Comparison of ENCODE assay signal across 26 mouse cellular contexts in the genomic region with DNA sequence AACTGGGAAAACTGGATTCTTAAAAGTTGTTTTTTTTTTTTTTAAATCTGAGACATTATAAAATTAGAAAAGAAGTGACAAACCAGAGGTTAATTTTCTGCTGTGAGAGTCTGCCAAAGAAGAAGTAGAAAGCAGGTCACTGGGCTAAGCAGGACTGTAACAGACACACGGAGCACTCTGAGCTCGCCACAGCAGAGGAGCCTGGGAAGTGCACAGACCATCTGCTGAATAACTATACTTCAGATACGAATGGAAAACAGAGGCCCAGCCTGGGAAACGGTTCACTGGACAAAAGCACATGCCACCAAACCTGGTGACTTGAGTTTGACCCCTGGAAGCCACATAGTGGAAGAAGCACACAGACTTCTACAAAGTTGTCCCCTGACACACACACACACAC. TPM values are rescaled to one million over a fixed set of nuclear protein-coding genes. Genes with fewer than 3 reads are reported as not detected.
DNase-seq lines count a peak whose midpoint lies in the region; ATAC-seq lines count a peak whose summit lies in the region.
"Had no signal": no experiment of that assay in that cellular context is flagged by ENCODE, and none has a peak within 500 bp of the region (broad histone marks: within the 10 kb centered on the region; RNA-seq: fewer than 3 reads in every experiment).

No protein-coding gene starts in this region.

- no peaks in the 10 kb centered on the region for H3K27me3 ChIP-seq in heart, embryonic 14.5 days (ENCODE audit: control insufficient read depth, insufficient read depth, low read length)
- H3K27me3 ChIP-seq in heart, embryonic 11.5 days (ENCODE audit: control insufficient read depth, insufficient read depth, low read length) = no peaks in the 10 kb centered on the region
- no peaks in the 10 kb centered on the region for H3K27me3 ChIP-seq in kidney, embryonic 14.5 days (ENCODE audit: control insufficient read depth, insufficient read depth, low read length)
- no peaks in the 10 kb centered on the region for H3K27me3 ChIP-seq in splenic B cell, adult 2 months (ENCODE audit: control insufficient read depth, insufficient read depth, low read length, poor library complexity, severe bottlenecking)
- H3K27me3 ChIP-seq: embryonic facial prominence, embryonic 15.5 days; midbrain, embryonic 13.5 days had no signal

- H3K27ac ChIP-seq in heart, embryonic 14.5 days (replicated peaks in 1 of 2; ENCODE audit: control insufficient read depth in 1 of 2, insufficient read depth in 1 of 2, low read depth in 2 of 2, low read length in 2 of 2) = peak overlapping the region; percentile 14 to 48; a peak in 2 of 4 replicates
- no peak overlapping the region for H3K27ac ChIP-seq in heart, embryonic 11.5 days (ENCODE audit: low read depth, low read length)
- no peak overlapping the region for H3K27ac ChIP-seq in kidney, embryonic 14.5 days (ENCODE audit: low read depth, low read length)
- H3K27ac ChIP-seq: embryonic facial prominence, embryonic 15.5 days; gastrocnemius, adult 2 months; hindbrain, embryonic 10.5 days; hindbrain, postnatal 0 days; midbrain, embryonic 13.5 days had no signal

- no peaks in the 10 kb centered on the region for H3K36me3 ChIP-seq in heart, embryonic 14.5 days (ENCODE audit: control insufficient read depth, insufficient read depth, low read length)
- no peaks in the 10 kb centered on the region for H3K36me3 ChIP-seq in heart, embryonic 11.5 days (ENCODE audit: control insufficient read depth, insufficient read depth, low read length)
- H3K36me3 ChIP-seq in kidney, embryonic 14.5 days (ENCODE audit: control insufficient read depth, insufficient read depth, low read length) = no peaks in the 10 kb centered on the region
- no peaks in the 10 kb centered on the region for H3K36me3 ChIP-seq in splenic B cell, adult 2 months (ENCODE audit: control insufficient read depth, insufficient read depth, low read length, poor library complexity, severe bottlenecking)
- H3K36me3 ChIP-seq: G1E; hindbrain, embryonic 10.5 days had no signal

- no peaks in the 10 kb centered on the region for H3K9me3 ChIP-seq in heart, embryonic 14.5 days (ENCODE audit: control insufficient read depth, low read length)
- no peaks in the 10 kb centered on the region for H3K9me3 ChIP-seq in heart, embryonic 11.5 days (replicated peaks; ENCODE audit: control insufficient read depth, low read length)
- H3K9me3 ChIP-seq in kidney, embryonic 14.5 days (ENCODE audit: control insufficient read depth, low read length) = no peaks in the 10 kb centered on the region
- H3K9me3 ChIP-seq: embryonic facial prominence, embryonic 15.5 days; G1E; hindbrain, embryonic 10.5 days; midbrain, embryonic 13.5 days had no signal

- H3K4me1 ChIP-seq in heart, embryonic 14.5 days (ENCODE audit: control insufficient read depth in 2 of 2, insufficient read depth in 2 of 2, low read length in 2 of 2) = peaks cover 3 to 25% of the 10 kb centered on the region in 2 experiments; a peak in 3 of 4 replicates
- H3K4me1 ChIP-seq in heart, embryonic 11.5 days (ENCODE audit: control insufficient read depth, insufficient read depth, low read length) = peaks cover 13% of the 10 kb centered on the region
- no peaks in the 10 kb centered on the region for H3K4me1 ChIP-seq in kidney, embryonic 14.5 days (ENCODE audit: control insufficient read depth, insufficient read depth, low read length)

- no peak overlapping the region for H3K4me3 ChIP-seq in heart, embryonic 14.5 days (ENCODE audit: control insufficient read depth in 1 of 2, insufficient read depth in 1 of 2, low read depth in 1 of 2, low read length in 2 of 2)
- H3K4me3 ChIP-seq in heart, embryonic 11.5 days (ENCODE audit: low read depth, low read length) = no peak overlapping the region
- no peak overlapping the region for H3K4me3 ChIP-seq in kidney, embryonic 14.5 days (ENCODE audit: low read length)
- H3K4me3 ChIP-seq: embryonic facial prominence, embryonic 15.5 days; gastrocnemius, adult 2 months; hindbrain, embryonic 10.5 days; left cerebral cortex, adult 2 months; midbrain, embryonic 13.5 days; myocyte had no signal

- no peak for ATAC-seq in heart, embryonic 14.5 days (ENCODE audit: insufficient number of reproducible peaks, insufficient read depth, low FRiP score, low read depth)
- ATAC-seq in heart, embryonic 11.5 days (replicated peaks; ENCODE audit: insufficient number of reproducible peaks, low FRiP score, low TSS enrichment) = no peak
- no peak for ATAC-seq in kidney, embryonic 14.5 days (ENCODE audit: low FRiP score, low TSS enrichment)
- ATAC-seq in granulocyte monocyte progenitor cell, adult 5-6 weeks (replicated peaks; ENCODE audit: poor library complexity, severe bottlenecking) = no peak
- ATAC-seq: activated CD4-positive, CD25-positive, alpha-beta regulatory T cell, adult 4 months; CD4-positive, CD25-positive, alpha-beta regulatory T cell, adult 4 months; forebrain, postnatal 0 days; hindbrain, postnatal 0 days; intestine, postnatal 0 days; liver, postnatal 0 days; midbrain, embryonic 13.5 days had no signal

- no peak overlapping the region for H3K4me2 ChIP-seq in heart, embryonic 14.5 days (ENCODE audit: low read length)
- no peak overlapping the region for H3K4me2 ChIP-seq in heart, embryonic 11.5 days
- H3K4me2 ChIP-seq in kidney, embryonic 14.5 days (replicated peaks; ENCODE audit: low read depth, low read length) = no peak overlapping the region
- H3K4me2 ChIP-seq: embryonic facial prominence, embryonic 15.5 days; midbrain, embryonic 13.5 days had no signal

- WGBS in heart, embryonic 14.5 days = 17% methylated on average over 4 of the region's 4 CpGs
- 47% methylated on average over 4 of the region's 4 CpGs for WGBS in heart, embryonic 11.5 days (ENCODE audit: insufficient replicate concordance)
- 39% methylated on average over 4 of the region's 4 CpGs for WGBS in kidney, embryonic 14.5 days

- DNase-seq in cerebellum, adult 11-12 months = peak; percentile 23
- DNase-seq in cerebellum, adult 9-10 months = no peak
- peak; percentile 19 to 35 for DNase-seq in kidney, postnatal 4 days
- DNase-seq in splenic B cell, adult 2 months (ENCODE audit: low read depth, low spot score) = peak; percentile 7
- DNase-seq: adrenal gland, postnatal 25 days; forebrain, postnatal 0 days; gastrocnemius, adult 2 months; left cerebral cortex, postnatal 4 days; liver, postnatal 0 days; lung, postnatal 10 days; right cerebral cortex, postnatal 25 days; thymus, adult 2 months had no signal

- no peak overlapping the region for H3K9ac ChIP-seq in heart, embryonic 14.5 days (ENCODE audit: low read length)
- H3K9ac ChIP-seq in heart, embryonic 11.5 days (ENCODE audit: low read depth, low read length) = no peak overlapping the region
- no peak overlapping the region for H3K9ac ChIP-seq in kidney, embryonic 14.5 days (ENCODE audit: low read depth, low read length)
- H3K9ac ChIP-seq: embryonic facial prominence, embryonic 15.5 days; forebrain, postnatal 0 days; liver, postnatal 0 days; midbrain, embryonic 13.5 days had no signal

RNA-seq across cellular contexts. Expression of a gene that starts 10.7 kb away (rescaled TPM):
- 5.6 and 6.3 TPM in 2 replicates for polyA plus RNA-seq in heart, embryonic 14.5 days (2014; fragmentation: Nextera tagmentation; extraction: Ambion mirVana)
- polyA plus RNA-seq in heart, embryonic 11.5 days (2014; fragmentation: Nextera tagmentation; extraction: Ambion mirVana) = 5.6 and 5.7 TPM in 2 replicates
- polyA plus RNA-seq in kidney, embryonic 14.5 days (2014; fragmentation: Nextera tagmentation; extraction: Ambion mirVana) = 5.7 and 6.3 TPM in 2 replicates
- total RNA-seq in granulocyte monocyte progenitor cell, adult 5-6 weeks (2014; fragmentation: Nextera tagmentation) = 4.4 and 6.6 TPM in 2 replicates
- total RNA-seq in granulocyte monocyte progenitor cell, adult 5-6 weeks (2017) = 1.2 and 2.3 TPM in 2 replicates

Comparison
In these comparisons a context has a peak if more than half of its experiments do, and no peak if none do; other contexts are left out.
1. H3K27ac ChIP-seq: peak in heart, embryonic 14.5 days (2 of 2); none in heart, embryonic 11.5 days (single experiment) and kidney, embryonic 14.5 days (single experiment).